Mouse (Mus musculus) CD8-positive naive resting alpha-beta T cell, adult 57 days (primary cell): Measurements from ENCODE around the gene Mark1. TPM values are rescaled to one million over a fixed set of nuclear protein-coding genes. Genes with fewer than 3 reads are reported as not detected.

Source experiments
- total RNA-seq: library from RNA; stranded (reverse); gene quantifications from one replicate; pipeline ENCODE4 v1.2.4, GENCODE M21; 2023

Mark1 gene
- not detected for total RNA-seq

GRCm38 (mm10) chr1:184999071-184999750 is at the start of gene Mark1:
Gene Mark1 (minus strand): TSS chr1:184999570.

GRCm38 (mm10) chr1:184882281-184883268 is 116.8 kb downstream of the Mark1 start, which contains the start of gene C130074G19Rik:
Gene C130074G19Rik (minus strand): TSS chr1:184883218.

Other genes starting within 250 kb of the Mark1 start
- gene Marc1, start 188.3 kb downstream of the Mark1 start, total RNA-seq, result not detected
- gene Marc2, start 153.1 kb downstream of the Mark1 start, total RNA-seq, result 124 TPM
- gene C130074G19Rik, start 116.4 kb downstream of the Mark1 start, total RNA-seq, result not detected
- 39.3 TPM for gene Rab3gap2, start 204.5 kb upstream of the Mark1 start, total RNA-seq